7 mouse cellular contexts compared by ENCODE assay signal in the genomic region with DNA sequence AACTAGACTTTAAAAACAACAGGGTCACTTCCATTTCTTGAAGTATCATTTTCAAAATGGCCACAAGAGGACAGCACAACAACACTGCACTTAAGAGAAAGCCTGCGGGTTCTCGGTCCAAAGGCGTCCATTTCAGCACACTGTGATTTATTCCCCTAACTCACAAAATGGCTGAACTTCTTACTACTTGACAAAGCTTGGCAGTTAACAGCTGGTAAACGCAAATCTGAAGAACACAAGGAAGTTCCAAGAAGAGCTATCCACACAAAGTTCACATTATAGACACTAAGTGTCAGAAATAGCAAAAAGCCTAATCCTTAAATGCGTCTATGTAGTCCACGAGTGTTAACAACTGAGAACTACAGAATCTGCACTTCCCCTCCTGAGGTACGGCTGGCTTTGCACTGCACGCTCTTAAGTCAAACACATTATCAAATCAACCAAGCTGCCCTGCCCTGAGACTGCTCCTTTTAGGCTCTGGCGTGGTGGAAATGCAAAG. TPM values are rescaled to one million over a fixed set of nuclear protein-coding genes. Genes with fewer than 3 reads are reported as not detected.
DNase-seq lines count a peak whose midpoint lies in the region; ATAC-seq and TF ChIP-seq lines count a peak whose summit lies in the region.

No protein-coding gene starts in this region.

- DNase-seq in ZHBTc4 (ENCODE audit: low read depth, low spot score): peak; percentile 91
- DNase-seq in heart, postnatal 0 days (ENCODE audit: low spot score): peak; percentile 94
- DNase-seq in kidney, postnatal 4 days: peak; percentile 51 to 75
- DNase-seq in lung, postnatal 14 days: peak; percentile 65
- peak; percentile 85 for DNase-seq in retina, embryonic 14.5 days (ENCODE audit: low spot score)

- H3K9ac ChIP-seq in embryonic facial prominence, embryonic 12.5 days: no peak overlapping the region
- H3K9ac ChIP-seq in heart, postnatal 0 days (replicated peaks; ENCODE audit: low read depth, low read length): no peak overlapping the region

- peak overlapping the region; percentile 90 for H3K27ac ChIP-seq in embryonic facial prominence, embryonic 12.5 days
- peak overlapping the region; percentile 89 for H3K27ac ChIP-seq in heart, postnatal 0 days (ENCODE audit: low read depth)

- TF ChIP-seq EP300 in heart, postnatal 0 days (IDR thresholded peaks at IDR 0.05; ENCODE audit: low read depth): peak; percentile 64

- TF ChIP-seq CTCF in E14TG2a.4 (conservative IDR thresholded peaks at IDR 0.05; ENCODE audit: low read length): peak; percentile 85
- TF ChIP-seq CTCF in heart, postnatal 0 days (IDR thresholded peaks at IDR 0.05; ENCODE audit: low read depth): peak; percentile 88

- H3K9me3 ChIP-seq in E14TG2a.4 (ENCODE audit: low read length): no peaks in the 10 kb centered on the region
- H3K9me3 ChIP-seq in embryonic facial prominence, embryonic 12.5 days: no peaks in the 10 kb centered on the region
- H3K9me3 ChIP-seq in heart, postnatal 0 days (replicated peaks; ENCODE audit: control insufficient read depth, low read length): no peaks in the 10 kb centered on the region

- peak overlapping the region; percentile 48; the same call in 1 of the 2 replicates for H3K4me3 ChIP-seq in E14TG2a.4 (replicated peaks; ENCODE audit: low read length)
- H3K4me3 ChIP-seq in embryonic facial prominence, embryonic 12.5 days: no peak overlapping the region
- H3K4me3 ChIP-seq in heart, postnatal 0 days (ENCODE audit: low read depth, low read length): no peak overlapping the region

- peaks cover 70% of the 10 kb centered on the region for H3K4me1 ChIP-seq in E14TG2a.4 (replicated peaks; ENCODE audit: low read depth, low read length)
- H3K4me1 ChIP-seq in embryonic facial prominence, embryonic 12.5 days: peaks cover 11% of the 10 kb centered on the region; the same call in 1 of the 2 replicates
- no peaks in the 10 kb centered on the region; the same call in 1 of the 2 replicates for H3K4me1 ChIP-seq in heart, postnatal 0 days (ENCODE audit: control insufficient read depth, insufficient read depth)

- ATAC-seq in embryonic facial prominence, embryonic 12.5 days (ENCODE audit: insufficient number of reproducible peaks, insufficient read depth, low FRiP score, low TSS enrichment): peak; percentile 72; the same call in 1 of the 2 replicates
- peak; percentile 84 for ATAC-seq in heart, postnatal 0 days (ENCODE audit: insufficient read depth, low read depth)

- H3K27me3 ChIP-seq in E14TG2a.4 (ENCODE audit: insufficient read depth, low read length): no peaks in the 10 kb centered on the region
- no peaks in the 10 kb centered on the region for H3K27me3 ChIP-seq in embryonic facial prominence, embryonic 12.5 days
- no peaks in the 10 kb centered on the region for H3K27me3 ChIP-seq in heart, postnatal 0 days (ENCODE audit: control insufficient read depth, insufficient read depth, low read length)

- peaks cover 52% of the 10 kb centered on the region for H3K36me3 ChIP-seq in E14TG2a.4 (ENCODE audit: insufficient read depth, low read length)
- H3K36me3 ChIP-seq in embryonic facial prominence, embryonic 12.5 days: peaks cover 17% of the 10 kb centered on the region
- H3K36me3 ChIP-seq in heart, postnatal 0 days (replicated peaks; ENCODE audit: control insufficient read depth, insufficient read depth, low read length): peaks cover 54% of the 10 kb centered on the region

- H3K4me2 ChIP-seq in embryonic facial prominence, embryonic 12.5 days (replicated peaks): no peak overlapping the region
- peak overlapping the region; percentile 15; the same call in 1 of the 2 replicates for H3K4me2 ChIP-seq in heart, postnatal 0 days (ENCODE audit: low read depth, low read length)

- WGBS in embryonic facial prominence, embryonic 12.5 days: 46% methylated on average over 9 of the region's 9 CpGs
- 14% methylated on average over 9 of the region's 9 CpGs for WGBS in heart, postnatal 0 days

RNA-seq across cellular contexts. Expression of gene Chd2, which starts 17.1 kb away (rescaled TPM):
- polyA plus RNA-seq in embryonic facial prominence, embryonic 12.5 days (2016; fragmentation: Nextera tagmentation; extraction: Ambion mirVana): 57.9 and 65.0 TPM in 2 replicates
- total RNA-seq in heart, postnatal 0 days (2014; rRNA removed; ENCODE audit: low replicate concordance): 43.0 and 65.5 TPM in 2 replicates
- 31.1 and 32.2 TPM in 2 replicates for polyA plus RNA-seq in heart, postnatal 0 days (2015; fragmentation: Nextera tagmentation; extraction: Ambion mirVana)
